Mouse (Mus musculus): ENCODE results near the gene Llcfc1. TPM values are rescaled to one million over a fixed set of nuclear protein-coding genes. Genes with fewer than 3 reads are reported as not detected.
A peak's percentile ranks its signal among the peaks of the same experiment; 100 is the strongest.

The Llcfc1 gene
- total RNA-seq, 2 experiments from 2014 or later: not detected

GRCm38 (mm10) chr6:41701245-41701644, 17.0 kb downstream of the Llcfc1 start:
- ATAC-seq (replicated peaks; ENCODE audit: low FRiP score, poor library complexity, severe bottlenecking): no peak

- peak; percentile 58 for ATAC-seq (replicated peaks; ENCODE audit: low FRiP score, poor library complexity, severe bottlenecking)
Observed at GRCm38 (mm10) chr6:41702928-41703327, 18.7 kb downstream of the Llcfc1 start.

- ATAC-seq (replicated peaks; ENCODE audit: low FRiP score, poor library complexity, severe bottlenecking): peak; percentile 75
Observed at GRCm38 (mm10) chr6:41704123-41704522, 19.9 kb downstream of the Llcfc1 start, which contains the start of gene Kel. Gene Kel, minus strand, starts transcription at chr6:41704339.

DNA sequence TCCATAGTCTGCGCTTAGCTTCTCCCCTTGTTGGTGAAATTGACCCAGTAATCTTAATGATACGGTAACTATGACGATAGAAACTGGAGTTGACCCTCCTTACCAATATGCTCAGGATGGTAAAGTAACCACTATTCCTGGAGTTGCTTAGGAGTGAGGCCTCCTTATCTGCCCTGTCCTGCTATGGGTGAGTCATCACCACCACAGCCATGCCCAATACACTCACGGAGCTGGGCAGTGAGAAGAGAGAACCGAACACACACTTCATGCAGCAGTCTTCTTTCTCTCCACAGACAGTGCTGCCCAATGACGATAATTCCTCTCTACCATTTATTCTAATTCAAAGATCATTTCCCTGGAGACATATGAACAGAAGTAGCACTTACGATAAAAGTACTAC, 22.0 kb downstream of the Llcfc1 start:
- ATAC-seq (replicated peaks; ENCODE audit: low FRiP score, poor library complexity, severe bottlenecking): peak; percentile 73

GRCm38 (mm10) chr6:41710281-41710680, 26.1 kb downstream of the Llcfc1 start:
- no peak for ATAC-seq (replicated peaks; ENCODE audit: low FRiP score, poor library complexity, severe bottlenecking)

DNA sequence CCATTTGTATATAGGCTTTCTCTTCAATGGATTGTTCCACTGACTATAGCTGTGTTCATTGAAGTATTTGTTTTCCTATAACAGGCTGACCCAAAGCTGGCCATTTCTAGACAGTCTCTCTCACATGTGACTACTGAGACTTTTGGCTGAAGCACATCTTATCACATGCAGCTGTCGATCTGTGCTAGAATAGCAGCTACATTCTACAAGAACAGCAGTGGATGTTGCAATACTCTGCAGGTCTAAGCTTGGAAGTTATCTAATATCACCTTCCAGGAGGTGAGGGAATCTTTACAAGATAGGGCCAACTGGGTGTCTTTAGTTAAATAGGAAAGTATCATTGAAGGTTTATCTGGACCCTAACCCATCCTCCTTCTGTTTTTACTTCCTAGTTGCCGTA, 37.2 kb downstream of the Llcfc1 start:
- ATAC-seq (replicated peaks; ENCODE audit: low FRiP score, poor library complexity, severe bottlenecking): no peak

DNA sequence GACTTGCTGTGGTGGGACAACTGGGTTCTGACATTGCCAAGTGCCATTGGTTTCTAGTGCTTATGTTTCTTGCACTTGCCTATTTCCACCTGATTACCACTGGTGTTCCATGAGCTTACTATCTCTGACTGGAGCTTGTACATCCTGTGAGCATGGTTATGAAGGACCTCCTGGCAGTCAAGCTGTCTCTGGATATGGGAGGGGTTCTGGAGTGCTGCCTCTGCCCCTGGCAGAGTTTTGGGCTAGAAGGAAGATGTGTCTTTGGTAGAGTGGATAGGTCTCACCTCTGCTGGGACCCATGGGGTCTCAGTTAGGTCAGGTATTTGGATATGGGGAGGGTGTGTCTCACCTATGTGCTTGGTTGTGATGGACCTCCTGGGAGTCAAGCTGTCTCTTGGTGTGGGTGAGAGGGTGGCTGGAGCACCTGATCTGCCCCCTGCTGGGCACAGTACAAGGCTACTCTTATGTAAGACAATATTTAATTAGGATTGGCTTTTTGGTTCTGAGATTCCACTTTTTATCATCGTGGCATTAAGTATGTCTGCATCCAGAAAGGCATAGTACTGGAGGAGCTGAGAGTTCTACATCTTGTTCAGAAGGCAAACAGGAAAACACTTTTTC, 43.9 kb downstream of the Llcfc1 start:
- peak; percentile 98 for ATAC-seq (replicated peaks; ENCODE audit: low FRiP score, poor library complexity, severe bottlenecking)

DNA sequence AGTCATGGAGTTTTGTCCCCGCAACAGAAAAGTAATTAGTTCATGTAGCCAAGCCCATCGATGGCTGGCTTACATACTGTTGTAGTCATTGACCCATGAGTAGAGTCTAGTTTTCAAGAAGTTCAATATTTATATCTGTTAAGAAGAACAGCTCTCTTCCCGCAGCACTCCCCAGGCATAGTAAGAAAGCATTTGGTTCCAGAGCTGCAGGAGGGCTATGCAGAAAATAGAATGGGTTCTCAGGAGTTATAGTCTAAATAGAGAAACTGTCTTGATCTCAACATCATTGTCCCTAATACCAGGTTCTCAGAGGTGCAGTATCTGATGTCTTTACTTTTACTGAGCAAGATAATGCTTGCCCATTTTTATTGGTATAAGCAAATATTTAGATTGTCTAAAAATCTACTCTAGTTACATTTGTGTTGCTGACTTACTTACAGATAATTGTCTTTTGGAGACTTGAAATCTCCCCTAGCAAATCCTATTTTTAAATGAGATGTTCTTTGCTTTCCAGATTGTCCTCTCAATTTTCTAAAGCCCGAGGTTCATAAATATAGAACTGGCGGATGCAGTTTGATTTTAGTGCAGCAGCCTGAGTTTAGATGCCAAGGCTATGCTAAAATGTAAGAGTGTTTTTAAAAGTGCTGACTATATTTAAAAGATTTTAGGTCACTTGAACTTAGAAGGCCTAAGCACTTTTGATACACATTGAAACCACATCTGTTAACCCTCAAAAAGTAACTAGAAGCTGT, 50.7 kb downstream of the Llcfc1 start:
- ATAC-seq (replicated peaks; ENCODE audit: low FRiP score, poor library complexity, severe bottlenecking): no peak

Other genes starting within 250 kb of the Llcfc1 start
- gene Gm10334, start 238.3 kb upstream of the Llcfc1 start, total RNA-seq (2015; ENCODE audit: low replicate concordance): not detected in 2 replicates
- not detected in 2 replicates for gene Gm10334, start 238.3 kb upstream of the Llcfc1 start, total RNA-seq (2017; ENCODE audit: low replicate concordance)
- not detected in 2 replicates for gene Prss1, start 225.5 kb upstream of the Llcfc1 start, total RNA-seq (2015; ENCODE audit: low replicate concordance)
- gene Prss1, start 225.5 kb upstream of the Llcfc1 start, total RNA-seq (2017; ENCODE audit: low replicate concordance): not detected in 2 replicates
- not detected in 2 replicates for gene Prss2, start 162.6 kb upstream of the Llcfc1 start, total RNA-seq (2015; ENCODE audit: low replicate concordance)
- not detected in 2 replicates for gene Prss2, start 162.6 kb upstream of the Llcfc1 start, total RNA-seq (2017; ENCODE audit: low replicate concordance)
- not detected in 2 replicates for gene Ephb6, start 78.9 kb upstream of the Llcfc1 start, total RNA-seq (2015; ENCODE audit: low replicate concordance)
- gene Ephb6, start 78.9 kb upstream of the Llcfc1 start, total RNA-seq (2017; ENCODE audit: low replicate concordance): not detected in 2 replicates
- not detected in 2 replicates for gene Trpv6, start 48.0 kb upstream of the Llcfc1 start, total RNA-seq (2015; ENCODE audit: low replicate concordance)
- gene Trpv6, start 48.0 kb upstream of the Llcfc1 start, total RNA-seq (2017; ENCODE audit: low replicate concordance): not detected in 2 replicates
- gene Trpv5, start 3.7 kb upstream of the Llcfc1 start, total RNA-seq (2015; ENCODE audit: low replicate concordance): 1.1 and 4.2 TPM in 2 replicates
- 1.9 and 2.6 TPM in 2 replicates for gene Trpv5, start 3.7 kb upstream of the Llcfc1 start, total RNA-seq (2017; ENCODE audit: low replicate concordance)
- 2,964 and 2,966 TPM in 2 replicates for gene Kel, start 19.9 kb downstream of the Llcfc1 start, total RNA-seq (2015; ENCODE audit: low replicate concordance)
- gene Kel, start 19.9 kb downstream of the Llcfc1 start, total RNA-seq (2017; ENCODE audit: low replicate concordance): 871 and 1,033 TPM in 2 replicates
- not detected in 2 replicates for gene Olfr459, start 90.7 kb downstream of the Llcfc1 start, total RNA-seq (2015; ENCODE audit: low replicate concordance)
- gene Olfr459, start 90.7 kb downstream of the Llcfc1 start, total RNA-seq (2017; ENCODE audit: low replicate concordance): not detected in 2 replicates
- not detected in 2 replicates for gene Pip, start 163.1 kb downstream of the Llcfc1 start, total RNA-seq (2015; ENCODE audit: low replicate concordance)
- gene Pip, start 163.1 kb downstream of the Llcfc1 start, total RNA-seq (2017; ENCODE audit: low replicate concordance): not detected in 2 replicates
- not detected in 2 replicates for gene Sval2, start 168.6 kb downstream of the Llcfc1 start, total RNA-seq (2015; ENCODE audit: low replicate concordance)
- not detected in 2 replicates for gene Sval2, start 168.6 kb downstream of the Llcfc1 start, total RNA-seq (2017; ENCODE audit: low replicate concordance)

Measured in erythroid progenitor cell, adult 5-6 weeks (primary cell).